Mouse (Mus musculus) lung, embryonic 14.5 days (tissue): ENCODE results near the gene Zfp59. TPM values are rescaled to one million over a fixed set of nuclear protein-coding genes. Genes with fewer than 3 reads are reported as not detected.
"Not testable (repeated sequence)": the region's sequence is repeated elsewhere in the genome, so short reads cannot be mapped to it uniquely, and the experiment has no call there.

Source experiments
- ATAC-seq: fragments of 200-750 bp; cut with Nextera tagmentation; 2 replicates; pipeline ENCODE4 v1.8.0; 2017; ENCODE audit warnings: mild to moderate bottlenecking, moderate TSS enrichment, moderate library complexity; ENCODE audit not compliant: insufficient read depth
- DNase-seq: peaks from one replicate; pipeline ENCODE4 v3.0.0-alpha.2; 2015
- H3K27ac ChIP-seq: fragments of 300-500 bp; sonication (generic); 2 replicates; pipeline ENCODE4 v1.5.1; 2014; ENCODE audit warnings: low read depth, mild to moderate bottlenecking, moderate library complexity
- H3K27me3 ChIP-seq: fragments of 300-500 bp; sonication (generic); 2 replicates; pipeline ENCODE4 v1.6.1; 2014; ENCODE audit warnings: low read length, control low read depth; ENCODE audit not compliant: insufficient read depth
- H3K36me3 ChIP-seq: fragments of 300-500 bp; sonication (generic); 2 replicates; pipeline ENCODE4 v1.6.1; 2014; ENCODE audit warnings: control low read depth; ENCODE audit not compliant: insufficient read depth
- H3K4me1 ChIP-seq: fragments of 300-500 bp; sonication (generic); 2 replicates; pipeline ENCODE4 v1.6.1; 2014; ENCODE audit warnings: antibody characterized with exemption, control low read depth; ENCODE audit not compliant: insufficient read depth
- H3K4me2 ChIP-seq: fragments of 300-500 bp; sonication (generic); 2 replicates; pipeline ENCODE4 v1.6.1; 2014; ENCODE audit warnings: mild to moderate bottlenecking
- H3K4me3 ChIP-seq: fragments of 300-500 bp; sonication (generic); 2 replicates; pipeline ENCODE4 v1.5.1; 2014; ENCODE audit warnings: low read depth, low read length
- H3K9ac ChIP-seq: fragments of 300-500 bp; sonication (generic); 2 replicates; pipeline ENCODE4 v1.6.1; 2014
- H3K9me3 ChIP-seq: fragments of 300-500 bp; sonication (generic); 2 replicates; pipeline ENCODE4 v1.6.1; 2016; ENCODE audit warnings: low read depth, low read length, control low read depth
- CTCF ChIP-seq: IDR thresholded peaks from 2 replicates; pipeline ENCODE4 v1.5.1; 2016; ENCODE audit warnings: antibody characterized with exemption, low read depth
- WGBS: fragments of 180-500 bp; shearing (Covaris S2); extraction: QIAGEN DNeasy Blood & Tissue Kit; methylation state at CpG from one replicate; pipeline ENCODE4 v1.1.7; 2014; 5-methylcytosine and 5-hydroxymethylcytosine counted together
- polyA plus RNA-seq: library from polyadenylated mRNA; unstranded; fragments of >200 nt; fragmentation: Nextera tagmentation; extraction: Ambion mirVana; gene quantifications from 2 replicates; pipeline ENCODE4 v1.2.1, GENCODE M21; 2014

The Zfp59 gene
- polyA plus RNA-seq, 1 experiment from 2014 or later = 10.2 TPM

- H3K9ac ChIP-seq = no peak overlapping the region
- H3K27ac ChIP-seq = no peak overlapping the region
- no peak overlapping the region for H3K4me3 ChIP-seq
- no peaks in the 10 kb centered on the region for H3K27me3 ChIP-seq
- no peaks in the 10 kb centered on the region for H3K4me1 ChIP-seq
- DNase-seq (no peak), ATAC-seq (no peak)
- TF ChIP-seq CTCF = no peak
- no peak overlapping the region for H3K4me2 ChIP-seq
- 73% methylated on average over 5 of the region's 5 CpGs for WGBS
- H3K36me3 ChIP-seq = peaks cover 3% of the 10 kb centered on the region; the same call in 1 of the 2 replicates
- no peaks in the 10 kb centered on the region for H3K9me3 ChIP-seq
Observed at GRCm38 (mm10) chr7:27802986-27803385, 35.4 kb upstream of the Zfp59 start.

DNA sequence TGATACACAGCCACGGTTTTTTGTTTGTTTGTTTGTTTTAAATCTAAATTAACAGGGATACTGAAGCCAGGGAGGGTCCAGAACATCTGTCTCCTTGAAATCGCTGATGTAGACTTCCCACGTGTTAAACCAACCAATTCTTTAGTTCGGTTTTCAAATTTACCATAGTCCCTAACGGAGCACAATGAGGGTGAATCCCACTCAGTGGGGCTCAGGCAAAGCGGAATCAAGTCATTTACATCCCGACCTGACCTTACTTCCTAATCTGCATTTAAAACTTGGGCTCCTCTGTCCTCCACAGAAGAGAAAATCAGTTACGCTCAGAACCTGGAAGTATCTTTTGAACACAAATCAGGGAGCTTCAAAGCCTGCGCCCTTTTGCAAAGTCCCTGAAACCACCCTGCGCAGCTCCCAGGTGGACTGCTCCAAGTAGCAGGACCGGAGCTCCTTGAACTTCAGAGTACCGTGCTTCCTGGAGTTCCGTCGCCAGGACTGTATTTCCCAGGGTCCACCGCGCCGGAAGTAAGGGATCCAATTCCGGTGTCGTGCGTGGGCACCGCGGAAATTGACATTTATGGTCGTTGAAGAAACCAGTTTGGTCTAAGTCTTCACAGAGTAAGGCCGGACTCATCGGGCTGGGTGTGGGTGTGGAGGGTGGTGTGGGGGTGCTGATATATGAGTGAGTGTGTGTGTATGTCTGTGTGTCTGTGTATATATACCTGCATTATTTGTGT lies 33.9 kb upstream of the Zfp59 start:
- ATAC-seq = peak; percentile 94
- H3K4me1 ChIP-seq = no peaks in the 10 kb centered on the region
- H3K9me3 ChIP-seq = no peaks in the 10 kb centered on the region
- H3K4me3 ChIP-seq = peak overlapping the region; percentile 74
- no peaks in the 10 kb centered on the region for H3K27me3 ChIP-seq
- WGBS = under 1% methylated on average over 25 of the region's 25 CpGs
- 0 out of 2 replicates have a peak overlapping the region, but pooled peaks have one; percentile 46 for H3K27ac ChIP-seq
- H3K36me3 ChIP-seq = peaks cover 17% of the 10 kb centered on the region; the same call in 1 of the 2 replicates
- DNase-seq = peak; percentile 93
- H3K4me2 ChIP-seq = peak overlapping the region; percentile 61
- TF ChIP-seq CTCF = no peak
- H3K9ac ChIP-seq = peak overlapping the region; percentile 74

- not testable (repeated sequence) for DNase-seq, H3K4me2 ChIP-seq, H3K4me1 ChIP-seq, H3K27me3 ChIP-seq, H3K27ac ChIP-seq, H3K9ac ChIP-seq, ATAC-seq, H3K9me3 ChIP-seq, H3K4me3 ChIP-seq
- peaks cover 38% of the 10 kb centered on the region for H3K36me3 ChIP-seq
- 90% methylated on average over 3 of the region's 3 CpGs for WGBS
Observed at GRCm38 (mm10) chr7:27806896-27807295, 31.5 kb upstream of the Zfp59 start, which contains the start of gene Zfp626. Zfp626 (plus strand) TSS chr7:27807196.

DNA sequence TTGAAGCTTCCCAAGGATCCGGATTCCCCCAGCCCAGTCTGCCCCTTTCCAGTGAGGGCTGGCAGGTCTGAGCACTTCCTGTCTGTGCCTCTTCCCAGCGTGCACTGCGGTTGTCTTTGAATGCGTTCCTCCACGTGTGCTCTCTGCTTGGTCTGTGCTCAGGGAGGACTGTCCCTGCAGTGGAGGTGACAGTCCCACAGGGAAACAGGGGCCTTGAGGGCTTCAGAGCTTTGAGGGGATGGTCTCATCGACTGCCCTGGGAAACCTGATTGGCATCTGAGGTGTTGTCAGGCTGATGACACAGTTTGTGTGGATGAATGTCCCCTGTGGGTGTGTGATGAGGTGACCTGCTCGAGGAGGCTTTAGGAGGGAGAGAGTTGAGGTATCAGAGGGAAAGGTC lies 31.1 kb upstream of the Zfp59 start:
- H3K4me2 ChIP-seq, H3K4me3 ChIP-seq, DNase-seq, H3K9me3 ChIP-seq, ATAC-seq, H3K9ac ChIP-seq, H3K4me1 ChIP-seq, H3K27ac ChIP-seq, H3K27me3 ChIP-seq: not testable (repeated sequence)
- 84% methylated on average over 7 of the region's 7 CpGs for WGBS
- H3K36me3 ChIP-seq = peaks cover 42% of the 10 kb centered on the region

DNA sequence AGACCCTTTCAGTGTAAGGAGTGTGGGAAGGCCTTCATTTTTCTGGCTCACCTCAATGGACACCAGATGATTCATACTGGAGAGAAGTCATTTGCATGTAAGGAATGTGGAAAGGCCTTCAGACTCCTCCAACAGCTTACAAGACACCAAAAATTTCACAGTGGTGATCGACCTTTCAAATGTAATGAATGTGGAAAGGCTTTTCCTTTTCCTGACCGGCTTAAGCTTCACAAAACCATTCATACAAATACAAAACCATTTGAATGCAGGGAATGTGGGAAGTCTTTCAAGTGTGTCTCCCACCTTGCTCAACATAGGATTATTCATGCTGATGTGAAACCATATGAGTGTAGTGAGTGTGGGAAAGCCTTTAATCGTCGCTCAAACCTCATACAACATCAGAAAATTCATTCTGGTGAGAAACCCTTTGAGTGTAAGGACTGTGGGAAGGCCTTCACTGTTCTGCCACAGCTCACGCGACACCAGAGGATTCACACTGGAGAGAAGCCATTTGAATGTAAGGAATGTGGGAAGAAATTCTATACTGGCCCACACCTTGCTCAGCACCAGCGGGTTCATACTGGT lies 19.8 kb upstream of the Zfp59 start:
- no peaks in the 10 kb centered on the region for H3K9me3 ChIP-seq
- H3K27me3 ChIP-seq = no peaks in the 10 kb centered on the region
- H3K4me1 ChIP-seq = no peaks in the 10 kb centered on the region
- no peak overlapping the region for H3K4me2 ChIP-seq
- 97% methylated on average over 7 of the region's 7 CpGs for WGBS
- H3K4me3 ChIP-seq = no peak overlapping the region
- no peak overlapping the region for H3K27ac ChIP-seq
- peaks cover 28% of the 10 kb centered on the region for H3K36me3 ChIP-seq
- no peak overlapping the region for H3K9ac ChIP-seq
- TF ChIP-seq CTCF = no peak
- ATAC-seq (no peak), DNase-seq (no peak)

- no peaks in the 10 kb centered on the region for H3K27me3 ChIP-seq
- no peak overlapping the region for H3K9ac ChIP-seq
- no peak for DNase-seq
- no peak overlapping the region for H3K4me2 ChIP-seq
- H3K4me1 ChIP-seq = no peaks in the 10 kb centered on the region
- H3K27ac ChIP-seq = no peak overlapping the region
- H3K9me3 ChIP-seq = peaks cover 4% of the 10 kb centered on the region; the same call in 1 of the 2 replicates
- no peak overlapping the region for H3K4me3 ChIP-seq
- H3K36me3 ChIP-seq = peaks cover 21% of the 10 kb centered on the region
- ATAC-seq = no peak
- TF ChIP-seq CTCF = no peak
Observed at GRCm38 (mm10) chr7:27822611-27823010, 15.8 kb upstream of the Zfp59 start.

DNA sequence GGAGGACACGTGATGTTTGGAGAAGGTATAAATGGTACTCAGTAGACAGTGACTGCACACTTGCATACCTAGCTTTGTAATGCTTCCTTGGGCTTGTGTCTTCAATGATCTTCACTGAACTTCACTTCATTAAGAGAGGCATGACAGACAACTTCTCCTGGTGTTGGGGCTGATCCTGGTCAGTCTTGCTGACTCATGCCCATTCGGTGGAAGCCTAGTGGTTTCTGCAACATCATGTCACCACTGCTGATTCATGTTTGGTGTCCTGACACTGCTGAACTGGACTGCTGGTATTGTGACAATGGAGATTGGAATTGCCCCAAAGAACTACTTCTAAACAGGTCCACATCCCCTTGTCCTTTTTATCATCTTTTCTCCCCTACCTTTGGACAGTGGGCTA lies 4.3 kb upstream of the Zfp59 start:
- Histone ChIP-seq H3K4me3 (no peak overlapping the region), H3K4me1 (no peaks in the 10 kb centered on the region), H3K9me3 (no peaks in the 10 kb centered on the region), H3K36me3 (no peaks in the 10 kb centered on the region), H3K27me3 (no peaks in the 10 kb centered on the region), H3K4me2 (no peak overlapping the region), H3K9ac (no peak overlapping the region), H3K27ac (no peak overlapping the region)
- 75% methylated on average over 2 of the region's 2 CpGs for WGBS
- TF ChIP-seq CTCF = no peak
- DNase-seq (no peak), ATAC-seq (no peak)
